Mouse (Mus musculus) hindbrain, embryonic 10.5 days (tissue): Measurements from ENCODE around the gene Lmntd1. TPM values are rescaled to one million over a fixed set of nuclear protein-coding genes. Genes with fewer than 3 reads are reported as not detected.

Experiments
- DNase-seq: peaks from one replicate; pipeline ENCODE4 v3.0.0-alpha.2; 2017; ENCODE audit warnings: low spot score
- H3K27ac ChIP-seq: fragments of 300-500 bp; sonication (generic); 2 replicates; pipeline ENCODE4 v1.5.1; 2016; ENCODE audit warnings: mild to moderate bottlenecking, moderate library complexity
- H3K27me3 ChIP-seq: fragments of 300-500 bp; sonication (generic); 2 replicates; pipeline ENCODE4 v1.6.1; 2016; ENCODE audit warnings: mild to moderate bottlenecking; ENCODE audit not compliant: poor library complexity, insufficient read depth, severe bottlenecking
- H3K36me3 ChIP-seq: fragments of 300-500 bp; sonication (generic); 2 replicates; pipeline ENCODE4 v1.6.1; 2016; ENCODE audit warnings: mild to moderate bottlenecking, moderate library complexity
- H3K4me1 ChIP-seq: fragments of 300-500 bp; sonication (generic); replicated peaks from 2 replicates; pipeline ENCODE4 v1.6.1; 2016; ENCODE audit warnings: mild to moderate bottlenecking
- H3K4me3 ChIP-seq: fragments of 300-500 bp; sonication (generic); 2 replicates; pipeline ENCODE4 v1.5.1; 2016; ENCODE audit warnings: mild to moderate bottlenecking, moderate library complexity
- H3K9me3 ChIP-seq: fragments of 300-500 bp; sonication (generic); 2 replicates; pipeline ENCODE4 v1.6.1; 2016; ENCODE audit warnings: mild to moderate bottlenecking, moderate library complexity
- WGBS: fragments of 180-500 bp; shearing (Covaris S2); methylation state at CpG from one replicate; pipeline ENCODE4 v1.1.7; 2016; 5-methylcytosine and 5-hydroxymethylcytosine counted together
- polyA plus RNA-seq: library from polyadenylated mRNA; unstranded; fragments of >200 nt; fragmentation: Nextera tagmentation; extraction: Ambion mirVana; gene quantifications from 2 replicates; pipeline ENCODE4 v1.2.1, GENCODE M21; 2016

The Lmntd1 gene
- polyA plus RNA-seq, 1 experiment from 2014 or later = 0.31 TPM

- WGBS = 90% methylated on average over 4 of the region's 4 CpGs
- Histone ChIP-seq H3K9me3 (no peaks in the 10 kb centered on the region), H3K4me3 (no peak overlapping the region), H3K36me3 (no peaks in the 10 kb centered on the region), H3K27ac (no peak overlapping the region), H3K4me1 (peaks cover 22% of the 10 kb centered on the region), H3K27me3 (no peaks in the 10 kb centered on the region)
- DNase-seq = no peak
Observed at GRCm38 (mm10) chr6:145576762-145577161, 37.4 kb downstream of the Lmntd1 start.

- Histone ChIP-seq H3K36me3 (no peaks in the 10 kb centered on the region), H3K4me1 (peaks cover 5% of the 10 kb centered on the region), H3K4me3 (no peak overlapping the region), H3K27ac (no peak overlapping the region), H3K9me3 (no peaks in the 10 kb centered on the region), H3K27me3 (no peaks in the 10 kb centered on the region)
- no peak for DNase-seq
- 86% methylated on average over 6 of the region's 6 CpGs for WGBS
Observed at GRCm38 (mm10) chr6:145573250-145574013, 40.7 kb downstream of the Lmntd1 start.

- no peaks in the 10 kb centered on the region for H3K36me3 ChIP-seq
- no peak overlapping the region for H3K4me3 ChIP-seq
- H3K27ac ChIP-seq = peak overlapping the region; percentile 5; the same call in 1 of the 2 replicates
- DNase-seq = no peak
- no peaks in the 10 kb centered on the region for H3K9me3 ChIP-seq
- H3K27me3 ChIP-seq = no peaks in the 10 kb centered on the region
- 87% methylated on average over 3 of the region's 3 CpGs for WGBS
- peaks cover 11% of the 10 kb centered on the region for H3K4me1 ChIP-seq
Observed at GRCm38 (mm10) chr6:145568701-145569100, 45.4 kb downstream of the Lmntd1 start.

GRCm38 (mm10) chr6:145567832-145568231 is 46.3 kb downstream of the Lmntd1 start:
- WGBS = 88% methylated on average over 3 of the region's 3 CpGs
- Histone ChIP-seq H3K36me3 (no peaks in the 10 kb centered on the region), H3K27ac (no peak overlapping the region), H3K9me3 (no peaks in the 10 kb centered on the region), H3K4me1 (peaks cover 11% of the 10 kb centered on the region), H3K27me3 (no peaks in the 10 kb centered on the region), H3K4me3 (no peak overlapping the region)
- no peak for DNase-seq

- no peaks in the 10 kb centered on the region for H3K27me3 ChIP-seq
- no peaks in the 10 kb centered on the region for H3K9me3 ChIP-seq
- H3K4me3 ChIP-seq = no peak overlapping the region
- H3K4me1 ChIP-seq = peaks cover 11% of the 10 kb centered on the region
- DNase-seq = no peak
- H3K27ac ChIP-seq = peak overlapping the region; percentile 67
- 82% methylated on average over 8 of the region's 8 CpGs for WGBS
- H3K36me3 ChIP-seq = no peaks in the 10 kb centered on the region
Observed at GRCm38 (mm10) chr6:145567296-145567695, 46.8 kb downstream of the Lmntd1 start.

GRCm38 (mm10) chr6:145565663-145566062 is 48.5 kb downstream of the Lmntd1 start:
- DNase-seq = no peak
- Histone ChIP-seq H3K9me3 (no peaks in the 10 kb centered on the region), H3K4me3 (no peak overlapping the region), H3K4me1 (peaks cover 11% of the 10 kb centered on the region), H3K27me3 (no peaks in the 10 kb centered on the region), H3K36me3 (no peaks in the 10 kb centered on the region), H3K27ac (no peak overlapping the region)
- 95% methylated on average over 5 of the region's 5 CpGs for WGBS

GRCm38 (mm10) chr6:145564671-145565070 is 49.4 kb downstream of the Lmntd1 start:
- WGBS = 64% methylated on average over 4 of the region's 4 CpGs
- Histone ChIP-seq H3K36me3 (no peaks in the 10 kb centered on the region), H3K27me3 (no peaks in the 10 kb centered on the region), H3K4me3 (no peak overlapping the region), H3K27ac (no peak overlapping the region), H3K9me3 (no peaks in the 10 kb centered on the region), H3K4me1 (peaks cover 11% of the 10 kb centered on the region)
- DNase-seq = no peak

GRCm38 (mm10) chr6:145557059-145557992 is 56.8 kb downstream of the Lmntd1 start:
- WGBS = 85% methylated on average over 15 of the region's 15 CpGs
- no peak for DNase-seq
- H3K36me3 ChIP-seq = no peaks in the 10 kb centered on the region
- peaks cover 5% of the 10 kb centered on the region for H3K4me1 ChIP-seq
- no peak overlapping the region for H3K4me3 ChIP-seq
- H3K27me3 ChIP-seq = no peaks in the 10 kb centered on the region
- H3K27ac ChIP-seq = no peak overlapping the region
- peaks cover 6% of the 10 kb centered on the region; the same call in 1 of the 2 replicates for H3K9me3 ChIP-seq

- 70% methylated on average over 7 of the region's 7 CpGs for WGBS
- H3K4me3 ChIP-seq = no peak overlapping the region
Observed at GRCm38 (mm10) chr6:145553226-145553625, 60.9 kb downstream of the Lmntd1 start.

GRCm38 (mm10) chr6:145552817-145553216 is 61.3 kb downstream of the Lmntd1 start:
- H3K4me3 ChIP-seq = no peak overlapping the region
- H3K9me3 ChIP-seq = peaks cover 6% of the 10 kb centered on the region; the same call in 1 of the 2 replicates
- no peak for DNase-seq
- H3K36me3 ChIP-seq = no peaks in the 10 kb centered on the region
- H3K4me1 ChIP-seq = peaks cover 5% of the 10 kb centered on the region; the same call in 1 of the 2 replicates
- H3K27ac ChIP-seq = no peak overlapping the region
- 93% methylated on average over 3 of the region's 3 CpGs for WGBS
- H3K27me3 ChIP-seq = no peaks in the 10 kb centered on the region

More at GRCm38 (mm10) chr6:145553226-145553625, 60.9 kb downstream of the Lmntd1 start:
- H3K27me3 ChIP-seq = no peaks in the 10 kb centered on the region
- no peak overlapping the region for H3K27ac ChIP-seq
- peaks cover 5% of the 10 kb centered on the region; the same call in 1 of the 2 replicates for H3K4me1 ChIP-seq
- H3K9me3 ChIP-seq = peaks cover 6% of the 10 kb centered on the region; the same call in 1 of the 2 replicates
- no peak for DNase-seq
- no peaks in the 10 kb centered on the region for H3K36me3 ChIP-seq

- no peak for DNase-seq
- Histone ChIP-seq H3K9me3 (peaks cover 6% of the 10 kb centered on the region; the same call in 1 of the 2 replicates), H3K4me1 (peaks cover 5% of the 10 kb centered on the region), H3K36me3 (no peaks in the 10 kb centered on the region), H3K27me3 (no peaks in the 10 kb centered on the region), H3K27ac (no peak overlapping the region), H3K4me3 (no peak overlapping the region)
- 91% methylated on average over 5 of the region's 5 CpGs for WGBS
Observed at GRCm38 (mm10) chr6:145550993-145551392, 63.1 kb downstream of the Lmntd1 start.

- no peak overlapping the region for H3K4me3 ChIP-seq
- H3K9me3 ChIP-seq = peaks cover 11% of the 10 kb centered on the region
- WGBS = 24% methylated on average over 13 of the region's 13 CpGs
- H3K27ac ChIP-seq = peak overlapping the region; percentile 50; the same call in 1 of the 2 replicates
- peak; percentile 54 for DNase-seq
- H3K4me1 ChIP-seq = peaks cover 12% of the 10 kb centered on the region
- H3K27me3 ChIP-seq = no peaks in the 10 kb centered on the region
- H3K36me3 ChIP-seq = no peaks in the 10 kb centered on the region
Observed at GRCm38 (mm10) chr6:145545927-145546641, 68.0 kb downstream of the Lmntd1 start.
